Mouse (Mus musculus): ENCODE measurements at regions not wholly inside any gene's neighbourhood (a gene's known extent, or its start where the extent isn't known, plus 50 kb on each side); places are given as distances from the start of the nearest gene placed in this dataset.
"Not testable (repeated sequence)": the region's sequence is repeated elsewhere in the genome, so short reads cannot be mapped to it uniquely, and the experiment has no call there.

DNA sequence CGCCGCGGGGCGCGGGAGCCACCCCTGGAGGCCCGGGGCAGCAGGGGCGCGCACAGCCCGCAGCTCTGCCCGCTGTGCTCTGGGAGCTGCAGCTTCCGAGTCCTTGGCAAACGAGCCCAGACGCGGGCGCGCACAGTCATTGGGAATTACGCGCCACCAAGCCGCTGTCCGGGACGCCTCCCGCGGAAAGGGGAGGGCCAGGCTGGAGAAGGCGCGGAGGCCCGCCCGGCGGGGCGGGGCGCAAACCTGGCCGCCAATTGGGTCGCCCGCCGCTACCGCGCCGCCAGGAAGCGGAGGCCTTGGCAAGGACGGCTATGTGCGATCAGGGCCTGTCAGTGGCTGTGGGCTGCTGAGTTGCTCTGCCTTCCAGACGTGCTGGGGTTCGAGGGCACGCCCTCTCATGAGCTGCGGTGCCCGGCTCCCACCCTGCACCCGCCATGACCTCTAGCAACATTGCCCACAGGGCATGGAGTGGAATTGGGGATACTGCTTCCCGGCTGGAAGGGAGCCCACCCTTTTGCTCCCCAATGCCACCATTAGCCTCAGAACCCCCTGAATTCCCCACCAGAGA lies 739.1 kb upstream of the Ywhaq start:
- 4% methylated on average over 40 of the region's 47 CpGs for WGBS

DNA sequence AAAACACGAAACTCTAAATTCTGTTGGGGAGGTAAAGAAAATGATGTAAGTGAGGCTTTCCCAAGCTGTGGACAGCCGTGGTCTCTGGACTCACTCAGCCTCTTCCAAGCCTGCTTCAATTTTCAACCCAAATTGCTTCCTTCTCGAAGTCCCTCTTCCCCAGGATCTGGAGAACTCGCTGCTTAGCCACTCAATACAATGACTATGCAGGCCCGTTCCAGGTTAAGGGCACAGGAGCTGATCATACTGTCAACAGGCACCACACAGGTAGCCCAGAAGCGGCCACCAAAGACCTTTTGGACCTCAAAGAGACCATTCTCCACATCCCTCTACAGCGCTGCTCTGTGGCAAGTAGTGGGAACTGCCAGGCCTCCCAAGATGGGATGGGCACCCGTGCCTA lies 737.9 kb upstream of the Ywhaq start:
- H3K4me1 ChIP-seq; H3K9ac ChIP-seq; H3K4me2 ChIP-seq (replicated peaks); H3K9me3 ChIP-seq (replicated peaks); H3K4me3 ChIP-seq; H3K36me3 ChIP-seq; H3K27me3 ChIP-seq; H3K27ac ChIP-seq; ATAC-seq (ENCODE audit: low FRiP score): not testable (repeated sequence)
- WGBS = 83% methylated on average over 5 of the region's 8 CpGs

More for the DNA sequence above, 739.1 kb upstream of the Ywhaq start:
- H3K9me3 ChIP-seq (replicated peaks); H3K9ac ChIP-seq; ATAC-seq (ENCODE audit: low FRiP score); H3K27ac ChIP-seq; H3K27me3 ChIP-seq; H3K4me1 ChIP-seq; H3K36me3 ChIP-seq: not testable (repeated sequence)
- H3K4me2 ChIP-seq (replicated peaks) = peak overlapping the region; percentile 34
- peak overlapping the region; percentile 24 for H3K4me3 ChIP-seq
